Mouse (Mus musculus): ENCODE results near the gene Cd207.

Gene Cd207

DNA sequence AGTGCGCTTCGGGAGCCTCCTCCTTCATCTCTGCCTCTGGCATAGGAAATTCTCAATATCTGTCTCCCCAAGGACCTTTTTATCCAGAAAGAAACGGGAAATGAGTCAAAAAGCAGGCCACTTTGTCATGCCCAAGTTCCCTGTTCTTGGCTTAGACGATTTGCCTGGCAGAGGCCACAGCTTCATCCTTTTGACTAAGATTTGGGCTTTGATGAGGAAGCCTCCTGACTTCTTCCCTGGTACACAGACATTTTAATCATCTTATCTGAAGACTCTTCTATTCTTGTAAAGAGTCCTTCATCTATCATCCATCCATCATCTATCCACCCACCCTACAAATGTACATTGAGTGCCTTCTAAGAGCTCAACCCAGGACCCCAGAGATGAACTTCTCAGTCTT lies at the start of gene Cd207:
Cd207 (minus strand) TSS at position 101 of the 400 bp plus-strand sequence.
- DNase-seq (ENCODE audit: low spot score in 2 of 2), result no peak

DNA sequence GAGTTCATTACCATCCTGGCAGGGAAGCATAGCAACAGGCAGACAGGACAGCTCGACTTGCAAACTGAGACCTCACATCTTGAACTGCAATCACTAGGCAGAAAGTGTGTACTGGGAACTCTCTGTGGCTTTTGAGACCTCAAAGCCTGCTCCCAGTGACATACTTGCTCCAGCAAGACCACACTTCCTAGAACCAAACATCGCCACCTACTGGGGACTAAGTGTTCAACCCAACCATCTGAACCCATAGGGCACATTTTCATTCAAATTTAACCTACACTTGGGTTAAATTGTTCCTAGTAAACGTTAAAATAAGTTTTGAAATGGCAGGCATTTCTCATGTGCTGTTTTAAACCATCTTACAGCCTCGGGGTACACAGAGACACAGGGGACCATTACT lies 49.5 kb upstream of the Cd207 start:
- DNase-seq (ENCODE audit: low spot score in 2 of 2), result no peak

DNA sequence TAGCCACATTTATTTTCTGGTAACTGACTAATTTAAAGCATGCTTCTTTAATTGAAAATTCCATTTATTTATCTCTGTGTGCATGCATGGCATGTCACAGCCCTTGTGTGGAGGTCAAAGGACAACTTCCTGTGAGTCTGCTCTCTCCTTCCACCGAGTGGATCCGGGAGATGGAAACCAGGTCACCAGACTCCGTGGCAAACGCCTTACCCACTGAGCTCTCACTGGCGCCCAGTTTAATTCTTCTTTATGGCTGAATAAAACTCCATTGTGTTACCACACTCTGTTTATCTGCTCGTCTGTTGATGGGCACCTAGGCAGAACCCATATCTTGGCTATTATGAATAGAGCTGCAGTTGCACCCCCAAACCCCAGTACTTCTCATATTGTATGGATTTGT lies 44.9 kb upstream of the Cd207 start:
- no peak for DNase-seq (ENCODE audit: low spot score in 2 of 2)

DNA sequence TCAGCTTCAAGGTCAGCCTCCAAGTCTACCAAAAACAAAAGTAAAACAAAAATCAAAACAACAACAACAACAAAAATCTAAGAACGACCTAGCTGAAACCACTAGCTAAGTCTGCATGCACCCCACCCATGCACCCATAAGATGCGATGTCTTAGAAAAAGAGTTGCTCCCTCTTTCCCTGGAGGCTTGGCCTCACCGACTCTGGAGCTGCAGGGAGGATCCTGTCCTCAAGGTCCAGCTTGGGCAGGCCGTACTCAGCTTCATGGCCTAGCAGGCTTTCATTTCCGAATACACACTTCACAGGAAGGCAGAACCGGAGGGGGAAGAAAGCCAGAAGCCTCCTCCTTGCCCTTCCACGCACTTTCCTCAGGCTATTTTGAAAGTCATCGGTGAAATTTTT lies 39.4 kb upstream of the Cd207 start:
- no peak for DNase-seq (ENCODE audit: low spot score in 2 of 2)

DNA sequence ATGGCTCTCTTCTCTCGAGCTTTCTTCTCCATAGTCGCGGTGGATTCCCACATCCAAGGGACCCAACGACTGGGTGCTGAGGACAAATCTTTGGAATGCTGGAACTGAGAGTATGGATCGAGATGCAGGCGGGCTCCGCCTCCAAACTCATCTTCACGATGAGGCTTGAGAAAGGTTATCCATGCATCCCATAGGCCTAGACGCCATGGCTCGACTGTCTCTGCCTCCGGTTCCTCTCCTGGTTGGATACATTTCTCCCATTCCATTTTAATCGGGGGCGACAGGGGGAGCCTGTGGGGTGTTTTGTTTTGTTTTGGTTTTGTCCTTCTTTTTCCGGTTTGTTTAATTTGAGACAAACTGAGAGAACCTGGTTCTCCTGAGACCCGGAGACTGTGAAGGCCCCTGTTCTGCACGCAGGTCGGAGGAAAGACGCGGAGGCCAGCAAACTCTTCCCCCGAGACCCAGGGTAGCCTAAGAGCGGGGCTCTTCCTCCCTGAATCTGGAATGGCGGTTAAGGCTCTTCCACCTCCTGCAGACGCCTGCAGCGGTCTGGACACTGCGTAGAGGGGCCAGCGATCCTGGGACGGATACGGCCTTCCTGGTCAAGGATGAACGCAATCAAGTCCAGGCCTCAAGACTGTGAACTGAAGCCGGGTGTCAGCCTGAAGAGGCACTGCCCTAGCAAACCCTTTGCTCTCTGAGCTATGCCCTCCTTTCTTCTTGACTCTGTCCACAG lies 38.0 kb upstream of the Cd207 start:
- no peak for DNase-seq (ENCODE audit: low spot score in 2 of 2)

DNA sequence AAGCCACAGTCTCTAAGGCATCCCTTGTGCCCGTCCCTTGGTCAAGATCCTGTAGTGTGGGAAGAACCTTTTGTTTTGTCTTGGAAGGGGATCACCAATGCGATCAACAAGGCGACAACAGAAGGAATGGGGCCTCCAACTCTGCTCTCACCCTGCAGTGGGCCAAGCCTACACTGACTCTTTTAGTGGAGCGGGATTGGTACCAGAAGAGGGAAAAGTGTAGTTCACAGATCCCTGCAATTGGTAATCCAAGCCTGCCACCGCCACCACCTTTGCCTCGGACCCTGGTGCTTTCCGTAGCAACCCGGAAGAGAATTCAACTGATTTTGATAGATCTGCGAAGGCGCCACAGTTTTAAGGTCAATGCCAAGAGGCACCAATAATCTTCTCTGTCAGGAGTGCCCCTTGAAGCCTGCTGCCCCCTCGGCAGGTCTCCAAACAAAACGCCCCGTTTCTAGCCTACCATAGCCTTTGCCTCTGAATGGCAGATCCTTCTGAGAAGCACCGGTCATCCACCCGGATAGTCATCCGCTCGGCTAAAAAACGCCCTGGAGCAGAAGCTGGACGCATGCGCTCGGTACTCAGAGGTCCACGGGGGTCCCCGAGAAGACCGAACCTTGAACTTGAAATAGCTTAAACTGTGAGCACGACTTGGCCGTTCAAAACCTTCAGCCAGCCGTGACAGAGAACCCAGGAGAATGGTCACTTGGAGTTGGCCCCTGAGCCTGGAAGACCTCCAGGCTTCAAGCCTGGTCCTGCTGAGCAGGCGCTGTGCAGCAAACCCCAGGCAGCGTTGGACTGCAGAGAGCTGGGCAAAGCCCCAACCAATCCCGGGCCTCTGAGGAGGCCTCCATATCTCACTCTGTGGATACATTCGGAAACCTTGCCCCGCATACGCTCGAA lies 36.8 kb upstream of the Cd207 start:
- no peak for DNase-seq (ENCODE audit: low spot score in 2 of 2)

DNA sequence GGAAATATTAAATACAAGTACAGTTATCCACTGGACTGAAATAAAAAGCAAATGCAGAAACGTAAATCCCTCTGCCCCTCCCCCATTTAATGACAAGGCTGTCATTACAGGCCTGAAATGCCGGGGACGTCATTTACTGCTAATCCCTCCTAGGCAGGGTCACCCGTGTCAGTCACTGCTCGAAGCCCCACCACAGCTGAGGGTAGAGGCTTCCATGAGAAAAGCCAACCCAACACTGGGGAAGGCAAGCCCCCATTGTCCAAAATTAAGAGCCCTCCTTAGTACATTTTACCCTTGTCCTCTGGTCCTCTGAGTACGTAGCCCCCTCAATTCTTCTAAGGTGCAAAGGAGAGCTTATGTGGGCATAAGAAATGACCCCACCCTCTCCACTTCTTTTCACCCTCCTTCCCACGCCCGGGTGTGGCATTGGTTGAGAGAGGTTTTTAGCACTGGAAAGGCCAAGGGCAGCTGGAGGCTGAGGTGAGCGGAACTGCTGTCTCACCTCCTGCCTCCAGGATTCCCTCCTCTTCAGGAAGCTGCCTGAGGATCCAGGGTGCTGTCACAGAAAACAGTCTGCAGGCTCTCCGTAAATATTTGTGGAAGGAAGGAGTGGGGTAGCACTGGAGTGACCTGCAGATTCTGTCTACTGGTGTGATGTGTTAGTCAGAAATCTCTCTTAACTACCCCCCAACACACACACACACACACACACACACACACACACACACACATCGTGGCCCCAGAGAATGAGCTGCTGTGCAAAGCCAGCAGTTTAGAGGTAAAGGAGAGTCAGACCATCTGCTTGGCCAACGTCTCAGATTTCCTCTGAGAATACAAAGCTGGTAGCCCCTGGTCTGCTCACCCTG lies 35.8 kb upstream of the Cd207 start:
- no peak for DNase-seq (ENCODE audit: low spot score in 2 of 2)

DNA sequence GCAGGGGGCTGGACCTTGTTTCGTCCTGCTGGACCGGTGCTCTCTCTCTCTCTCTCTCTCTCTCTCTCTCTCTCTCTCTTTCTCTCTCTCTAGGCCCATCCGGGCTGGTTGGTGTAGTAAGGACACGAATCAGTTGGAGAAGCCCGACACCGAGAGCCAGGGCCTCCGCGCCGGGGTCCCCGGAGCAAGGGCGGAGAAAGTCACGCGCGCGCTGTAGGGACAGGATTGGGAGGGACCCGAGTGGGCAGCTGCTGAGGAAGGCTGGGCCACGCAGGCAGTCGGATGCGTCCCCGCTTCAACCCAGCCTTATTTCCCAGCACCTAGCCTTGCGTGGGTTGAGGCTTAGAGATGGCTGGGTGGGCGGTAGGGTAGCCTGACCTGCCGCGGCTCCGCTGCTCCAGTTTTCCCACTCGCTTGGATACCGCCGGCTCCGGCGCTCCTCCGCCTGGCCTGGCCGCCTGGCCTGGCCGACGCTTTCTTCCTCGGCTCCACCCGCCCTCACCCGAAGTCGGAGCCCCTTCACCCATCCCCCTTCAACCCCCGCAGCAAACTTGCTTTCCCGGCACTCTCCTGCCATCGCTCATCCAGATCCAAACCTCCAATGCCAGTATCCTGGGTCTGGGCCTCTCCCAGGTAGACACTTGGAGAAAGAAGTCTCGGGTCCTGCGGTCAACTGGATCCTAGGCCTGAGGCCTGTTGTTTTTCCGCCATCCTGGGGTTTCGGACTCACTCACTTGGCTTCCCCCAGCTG lies 34.2 kb upstream of the Cd207 start:
- DNase-seq (ENCODE audit: low spot score in 2 of 2), result no peak

DNA sequence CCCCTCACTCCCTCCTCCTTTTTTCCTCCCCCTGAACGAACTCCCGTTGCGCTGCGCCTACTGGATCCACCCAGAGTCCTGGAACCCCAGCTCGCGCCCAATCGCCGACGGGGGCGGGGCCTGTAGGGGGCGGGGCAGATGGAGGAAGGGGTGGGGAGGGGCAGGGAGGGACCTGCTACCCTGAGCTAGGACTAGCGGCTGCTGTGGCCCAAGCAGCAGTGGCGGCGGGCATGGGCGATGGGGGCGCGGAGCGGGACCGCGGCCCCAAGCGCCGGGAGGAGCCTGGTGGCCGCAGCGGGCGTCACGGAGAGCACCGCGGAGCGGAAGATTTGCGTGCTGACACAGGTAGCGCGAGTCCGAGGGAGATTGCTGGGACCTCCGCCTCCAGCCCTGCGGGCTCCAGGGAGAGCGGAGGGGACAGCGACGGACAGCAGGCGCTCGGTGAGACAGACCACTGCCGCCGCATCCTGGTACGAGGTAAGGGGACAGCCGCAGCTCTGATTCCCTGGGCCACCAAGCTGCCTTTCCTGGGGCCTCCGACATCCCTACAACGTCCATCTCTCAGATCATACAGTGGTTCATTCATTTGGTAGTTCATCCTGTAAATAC lies 33.5 kb upstream of the Cd207 start, which contains the start of gene Vax2:
Vax2 (plus strand) TSS at position 198 of the 609 bp plus-strand sequence.
- no peak for DNase-seq (ENCODE audit: low spot score in 2 of 2)

DNA sequence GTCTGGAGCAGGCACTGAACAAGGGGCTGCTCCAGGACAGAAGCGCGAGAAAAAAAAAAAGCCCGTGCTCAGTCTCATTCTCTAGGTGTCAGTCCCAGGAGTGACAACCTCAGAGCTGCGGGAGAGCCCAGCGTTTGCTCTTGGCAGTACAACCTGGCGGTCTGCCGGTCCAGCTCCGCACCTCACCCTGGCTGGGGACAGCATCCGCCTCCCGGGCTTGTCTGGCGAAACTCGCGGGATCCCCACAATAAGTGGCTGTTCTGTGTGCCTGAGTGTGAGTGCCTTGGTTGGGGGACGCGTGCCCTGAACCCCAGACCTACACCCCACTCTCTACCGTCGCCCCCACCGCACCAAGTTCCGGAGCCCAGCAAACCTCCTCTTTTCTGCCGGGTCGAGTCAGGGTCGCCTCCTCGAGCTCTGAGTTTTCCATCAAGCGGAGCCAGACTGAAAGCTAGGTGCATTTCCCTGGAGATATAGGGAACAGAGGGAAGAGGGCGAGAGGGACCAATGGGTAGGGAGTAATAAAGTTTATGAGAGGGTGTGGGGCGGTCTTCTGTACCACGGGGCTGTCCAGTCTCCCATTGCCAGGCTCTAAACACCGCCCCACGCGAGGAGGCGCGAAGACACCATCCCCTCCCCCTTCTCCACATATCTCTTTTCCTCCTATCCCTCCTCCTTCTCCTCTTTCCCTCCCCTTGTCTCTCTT lies 32.9 kb upstream of the Cd207 start:
- DNase-seq (ENCODE audit: low spot score in 2 of 2), result no peak

DNA sequence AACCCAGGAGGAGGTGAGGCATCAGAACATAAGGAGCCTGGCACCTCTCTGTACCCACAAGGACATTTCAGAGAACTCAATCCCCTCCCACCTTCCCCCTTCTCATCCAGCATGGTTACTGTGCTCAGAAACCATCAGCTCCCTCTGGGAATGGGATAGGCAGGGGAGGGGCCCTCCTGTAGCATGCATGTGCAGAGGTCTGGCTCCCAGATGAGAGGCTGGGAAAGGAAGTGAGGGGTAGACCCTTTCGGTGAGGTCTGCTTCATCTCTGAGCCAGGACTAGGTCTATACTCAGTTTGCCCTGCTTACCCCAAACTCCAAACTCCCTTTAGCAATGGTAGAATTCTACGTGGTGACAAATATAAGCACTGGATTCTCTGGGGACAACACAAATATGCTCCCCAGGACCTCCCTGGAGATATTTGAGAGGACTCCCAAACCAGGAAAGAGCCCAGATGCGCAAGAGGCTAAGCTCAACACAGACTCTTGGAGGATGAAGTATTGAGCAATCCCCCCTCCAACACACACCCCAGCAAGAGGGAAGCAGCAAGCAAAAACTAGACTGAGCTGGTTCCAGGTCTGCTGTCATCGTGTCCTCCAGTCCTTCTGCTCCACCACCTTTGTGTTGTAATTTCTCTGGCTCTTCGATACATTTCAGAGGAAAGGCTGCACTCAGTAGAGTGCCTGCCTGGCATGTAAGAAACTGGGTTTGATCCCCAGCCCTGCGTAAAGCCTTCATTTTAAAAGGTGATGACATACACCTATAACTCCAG lies 30.3 kb upstream of the Cd207 start:
- no peak for DNase-seq (ENCODE audit: low spot score in 2 of 2)

DNA sequence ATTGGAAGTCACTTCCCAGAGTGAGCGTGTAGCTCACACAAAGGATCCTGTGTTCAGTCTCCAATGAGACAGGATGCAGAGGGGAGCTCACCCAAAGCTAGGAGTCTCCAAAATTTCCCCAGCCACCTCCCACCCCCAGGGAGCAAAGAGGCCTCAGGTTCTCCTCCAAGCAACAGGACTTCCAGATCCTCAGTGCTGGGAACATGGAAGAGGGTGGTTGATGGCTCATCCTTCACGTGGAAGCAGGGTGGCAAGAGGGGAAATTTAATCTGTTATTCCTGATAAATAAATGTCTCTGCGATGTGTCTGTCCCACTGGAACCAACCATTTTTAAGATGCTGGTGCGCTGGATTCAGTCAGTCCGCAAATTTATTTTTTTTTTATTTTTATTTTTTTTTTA lies 27.0 kb upstream of the Cd207 start:
- no peak for DNase-seq (ENCODE audit: low spot score in 2 of 2)

DNA sequence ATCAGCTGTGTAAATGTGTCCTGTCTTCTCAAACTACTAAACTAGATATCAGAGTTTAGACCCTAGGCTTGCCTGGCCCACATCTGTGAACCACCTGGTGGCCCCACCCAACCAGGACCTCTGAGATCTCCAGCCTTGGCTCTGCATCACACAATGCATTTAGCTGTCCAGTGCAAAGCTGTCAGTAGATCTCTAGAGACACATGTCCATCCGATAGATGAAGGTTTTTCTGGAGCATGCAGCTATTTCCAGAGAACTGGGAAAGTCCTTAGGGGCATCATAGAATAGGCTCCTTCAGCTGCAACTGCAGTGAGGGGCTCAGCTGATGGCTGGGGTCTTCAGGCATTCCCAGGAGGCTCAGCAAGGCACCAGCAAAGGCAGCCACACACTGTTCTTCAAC lies 26.6 kb upstream of the Cd207 start:
- no peak for DNase-seq (ENCODE audit: low spot score in 2 of 2)

DNA sequence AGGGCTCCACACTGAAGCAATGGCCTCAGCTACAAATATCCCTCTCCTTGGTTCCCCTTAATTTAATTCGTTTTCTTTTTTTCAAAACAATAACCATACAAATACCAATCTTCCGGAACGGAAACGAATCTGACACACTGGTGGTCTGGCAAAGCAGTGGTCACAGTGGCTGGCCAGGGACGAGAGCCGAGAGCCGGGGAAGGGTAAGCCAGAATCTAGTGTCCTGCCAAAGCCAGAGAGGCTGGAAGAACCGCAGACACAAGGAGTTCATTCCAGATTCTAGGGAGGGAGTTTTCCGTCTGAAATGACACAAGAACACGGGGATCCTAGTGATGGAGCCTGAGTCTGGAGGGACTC lies 26.0 kb upstream of the Cd207 start:
- no peak for DNase-seq (ENCODE audit: low spot score in 2 of 2)

DNA sequence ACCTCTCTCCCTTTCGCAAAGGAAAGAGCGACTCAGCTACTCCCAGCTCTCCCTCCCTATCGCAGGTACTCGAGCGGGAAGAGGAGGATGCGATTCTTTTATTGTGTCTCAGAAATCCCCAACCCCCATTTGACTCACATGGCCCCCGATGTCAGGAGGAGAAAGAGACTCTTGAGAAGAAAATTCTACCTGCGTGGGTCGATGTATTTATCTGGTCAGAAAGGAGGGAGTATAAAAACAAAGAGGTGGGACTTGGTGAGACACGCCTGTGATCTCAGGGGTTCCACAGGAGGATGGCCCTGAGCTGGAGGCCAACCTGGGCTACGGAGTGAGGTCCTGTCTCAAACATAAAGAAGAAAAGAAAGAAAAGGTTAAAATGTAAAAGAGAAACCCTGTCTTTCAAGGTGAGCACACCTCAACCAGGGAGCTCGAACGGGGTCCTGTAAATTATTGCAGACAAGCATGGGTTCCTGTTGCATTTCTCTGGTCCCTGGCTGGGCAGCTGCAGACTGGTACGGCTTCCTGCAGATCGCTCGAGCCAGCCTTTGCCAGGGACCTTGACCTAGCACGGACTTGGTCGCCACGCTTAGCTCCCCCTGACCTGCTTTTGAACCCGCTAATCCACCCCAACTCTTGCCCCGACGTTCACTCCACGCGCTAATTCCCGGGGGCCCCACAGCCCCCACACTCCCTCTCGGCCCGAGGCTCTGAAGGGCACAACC lies 25.5 kb upstream of the Cd207 start:
- no peak for DNase-seq (ENCODE audit: low spot score in 2 of 2)

DNA sequence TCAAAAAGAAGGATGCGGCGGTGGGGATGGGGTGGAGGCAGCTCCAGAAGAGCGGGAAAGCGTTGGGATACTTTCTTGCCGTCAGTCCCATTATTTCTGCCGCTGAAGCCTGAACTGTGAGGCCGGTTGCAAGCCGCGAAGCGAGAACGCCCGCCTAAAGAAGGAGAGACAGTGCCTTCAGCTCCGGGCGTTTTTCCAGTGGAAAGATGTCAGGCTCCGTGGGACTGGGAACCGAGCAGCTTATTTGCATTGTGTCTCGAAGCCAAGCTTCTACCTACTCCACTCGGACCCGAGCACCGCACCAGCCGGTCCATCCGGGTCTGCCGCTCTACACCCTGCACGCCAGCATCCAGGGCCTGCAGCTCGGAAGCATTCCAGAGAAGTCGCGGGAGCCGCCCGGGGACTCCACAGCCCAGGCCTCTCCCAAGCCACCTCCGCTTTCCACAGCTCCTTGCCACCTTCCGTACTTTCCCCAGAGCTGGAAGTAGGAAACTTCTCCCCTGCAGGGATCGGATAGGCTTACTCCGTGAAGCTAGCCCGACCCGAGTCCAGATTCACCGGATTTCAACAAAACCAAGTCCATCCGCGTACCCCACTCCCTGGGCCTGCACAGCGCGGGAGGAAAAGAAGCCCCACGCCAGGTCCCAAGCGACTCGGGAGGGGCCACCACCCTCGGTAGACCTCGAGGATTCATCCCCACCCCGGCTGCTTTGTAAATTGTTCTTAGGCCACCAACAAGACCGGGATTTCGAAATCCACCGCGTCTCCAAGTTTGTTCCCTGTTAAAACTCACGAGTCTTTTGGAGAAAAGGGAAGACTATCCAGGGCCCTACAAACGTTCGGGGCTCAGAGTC lies 24.7 kb upstream of the Cd207 start:
- DNase-seq (ENCODE audit: low spot score in 2 of 2), result no peak

DNA sequence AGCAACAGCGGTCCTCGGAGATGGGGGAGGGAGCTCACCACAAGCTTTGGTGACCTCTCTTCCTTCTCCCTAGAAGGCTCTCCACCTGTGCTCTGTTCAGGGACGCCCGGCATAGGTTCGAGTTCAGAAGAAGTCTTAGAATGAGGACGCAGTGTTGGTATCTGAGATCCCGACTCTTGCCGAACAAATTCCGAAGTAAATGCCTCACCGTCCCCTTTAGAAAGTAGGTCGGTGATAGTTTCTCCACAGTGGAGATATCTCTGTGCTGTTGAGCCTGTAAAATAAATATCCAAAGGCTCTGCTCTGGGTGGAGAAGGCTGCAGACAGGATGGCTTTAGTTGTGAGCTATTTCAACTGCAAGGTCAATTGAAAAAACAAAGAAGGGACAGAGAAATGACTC lies 23.3 kb upstream of the Cd207 start:
- DNase-seq (ENCODE audit: low spot score in 2 of 2), result no peak

DNA sequence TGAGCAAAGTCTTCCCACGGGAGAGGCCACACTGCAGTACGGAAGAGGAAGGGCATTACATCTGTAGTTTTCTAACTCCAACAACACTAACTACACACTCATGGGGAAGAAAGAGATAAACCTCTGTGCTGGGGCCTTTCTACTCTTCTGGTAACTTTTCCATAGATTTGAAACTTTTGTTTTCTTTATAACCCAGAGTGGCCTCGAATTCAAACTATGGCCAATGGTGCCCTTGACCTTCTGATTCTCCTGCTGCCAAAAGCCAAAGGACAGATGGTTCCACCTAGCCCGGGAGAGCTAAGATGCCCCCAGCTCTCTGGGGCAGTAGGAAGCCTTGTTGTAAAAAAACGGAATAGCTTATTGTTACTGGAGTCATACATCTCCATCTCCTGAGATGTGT lies 22.3 kb upstream of the Cd207 start:
- DNase-seq (ENCODE audit: low spot score in 2 of 2), result no peak
